Mouse (Mus musculus) heart, embryonic 15.5 days (tissue): ENCODE results near the gene Sertm1. TPM values are rescaled to one million over a fixed set of nuclear protein-coding genes. Genes with fewer than 3 reads are reported as not detected.
A peak's percentile ranks its signal among the peaks of the same experiment; 100 is the strongest.

Experiments used
- ATAC-seq: fragments of 200-750 bp; cut with Nextera tagmentation; replicated peaks from 2 replicates; pipeline ENCODE4 v1.8.0; 2017; ENCODE audit warnings: low read depth, moderate TSS enrichment; ENCODE audit not compliant: insufficient number of reproducible peaks, insufficient read depth, low FRiP score
- H3K27ac ChIP-seq: fragments of 300-500 bp; sonication (generic); 2 replicates; pipeline ENCODE4 v1.5.1; 2015; ENCODE audit warnings: mild to moderate bottlenecking, inconsistent platforms
- H3K27me3 ChIP-seq: fragments of 300-500 bp; sonication (generic); 2 replicates; pipeline ENCODE4 v1.6.1; 2015; ENCODE audit warnings: inconsistent platforms
- H3K36me3 ChIP-seq: fragments of 300-500 bp; sonication (generic); 2 replicates; pipeline ENCODE4 v1.6.1; 2015; ENCODE audit warnings: mild to moderate bottlenecking, inconsistent platforms
- H3K4me1 ChIP-seq: fragments of 300-500 bp; sonication (generic); replicated peaks from 2 replicates; pipeline ENCODE4 v1.6.1; 2015; ENCODE audit warnings: inconsistent platforms
- H3K4me2 ChIP-seq: fragments of 300-500 bp; sonication (generic); 2 replicates; pipeline ENCODE4 v1.6.1; 2015; ENCODE audit warnings: inconsistent platforms, mild to moderate bottlenecking, moderate library complexity
- H3K4me3 ChIP-seq: fragments of 300-500 bp; sonication (generic); 2 replicates; pipeline ENCODE4 v1.5.1; 2015; ENCODE audit warnings: mild to moderate bottlenecking, inconsistent platforms
- H3K9ac ChIP-seq: fragments of 300-500 bp; sonication (generic); 2 replicates; pipeline ENCODE4 v1.6.1; 2015; ENCODE audit warnings: mild to moderate bottlenecking, inconsistent platforms
- H3K9me3 ChIP-seq: fragments of 300-500 bp; sonication (generic); replicated peaks from 2 replicates; pipeline ENCODE4 v1.6.1; 2016; ENCODE audit warnings: inconsistent platforms
- WGBS: fragments of 180-500 bp; shearing (Covaris S2); methylation state at CpG from one replicate; pipeline ENCODE4 v1.1.7; 2015; ENCODE audit warnings: mixed read lengths; 5-methylcytosine and 5-hydroxymethylcytosine counted together
- polyA plus RNA-seq: library from polyadenylated mRNA; unstranded; fragments of >200 nt; fragmentation: Nextera tagmentation; extraction: Ambion mirVana; gene quantifications from 2 replicates; pipeline ENCODE4 v1.2.1, GENCODE M21; 2015

Sertm1 gene
- 0.10 TPM in 2 replicates for polyA plus RNA-seq

GRCm38 (mm10) chr3:54915643-54916071, at the start of gene Sertm1:
Sertm1 (minus strand) TSS chr3:54915887.
- peak within 1 kb of the TSS; percentile 57 for H3K4me3 ChIP-seq
- H3K4me1 ChIP-seq: peaks cover 11% of the 10 kb centered on the region
- H3K9ac ChIP-seq: peak within 1 kb of the TSS; percentile 45
- H3K4me2 ChIP-seq: peak within 1 kb of the TSS; percentile 93
- no peaks in the 10 kb centered on the region for H3K9me3 ChIP-seq
- under 1% methylated on average over 38 of the region's 38 CpGs for WGBS
- H3K36me3 ChIP-seq: no peaks in the 10 kb centered on the region
- peak; percentile 94 for ATAC-seq
- no peak within 1 kb of the TSS for H3K27ac ChIP-seq
- peaks cover 44% of the 10 kb centered on the region for H3K27me3 ChIP-seq

- WGBS: 64% methylated on average over 3 of the region's 3 CpGs
- Histone ChIP-seq H3K4me2 (no peak overlapping the region), H3K4me1 (no peaks in the 10 kb centered on the region), H3K27ac (no peak overlapping the region), H3K36me3 (no peaks in the 10 kb centered on the region), H3K9me3 (no peaks in the 10 kb centered on the region), H3K9ac (no peak overlapping the region), H3K27me3 (no peaks in the 10 kb centered on the region), H3K4me3 (no peak overlapping the region)
- no peak for ATAC-seq
Measured at GRCm38 (mm10) chr3:54964948-54965506, 49.3 kb upstream of the Sertm1 start.

DNA sequence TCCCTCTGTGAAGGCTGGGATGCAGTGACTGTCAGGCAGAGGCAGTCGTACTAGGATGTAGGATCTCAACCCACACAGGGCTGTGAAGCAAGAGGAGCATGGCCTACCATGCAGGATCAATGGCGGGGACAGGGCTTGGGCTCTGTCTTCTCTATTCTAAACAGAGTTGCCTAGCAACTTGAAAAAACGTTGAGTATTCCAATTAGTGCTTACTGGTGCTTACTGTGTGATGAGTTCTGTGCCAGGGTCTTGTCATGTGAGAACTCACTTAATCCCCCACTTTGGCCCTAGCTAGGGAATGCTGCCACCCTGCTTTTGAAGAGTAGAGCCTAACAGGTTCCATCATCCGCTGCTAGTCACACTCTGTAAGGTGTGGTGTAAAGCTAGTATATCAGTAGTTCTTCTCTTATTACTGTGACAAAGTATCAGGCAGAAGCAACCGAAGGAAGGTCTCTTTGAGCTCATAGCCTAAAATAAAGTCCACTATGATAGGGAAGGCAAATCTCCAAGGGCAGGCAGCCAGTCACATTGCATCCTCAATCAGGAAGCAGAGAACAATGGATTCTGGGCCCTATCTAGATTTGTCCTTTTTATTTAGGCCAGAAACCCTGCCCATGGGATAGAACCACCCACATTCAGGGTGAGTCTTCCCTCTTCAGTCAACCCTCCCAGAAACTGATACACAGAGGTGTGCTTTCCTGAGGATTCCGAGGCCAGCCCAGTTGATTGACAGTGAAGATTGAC, 27.6 kb upstream of the Sertm1 start:
- H3K27ac ChIP-seq: no peak overlapping the region
- ATAC-seq: no peak
- WGBS: 58% methylated on average over 6 of the region's 6 CpGs

DNA sequence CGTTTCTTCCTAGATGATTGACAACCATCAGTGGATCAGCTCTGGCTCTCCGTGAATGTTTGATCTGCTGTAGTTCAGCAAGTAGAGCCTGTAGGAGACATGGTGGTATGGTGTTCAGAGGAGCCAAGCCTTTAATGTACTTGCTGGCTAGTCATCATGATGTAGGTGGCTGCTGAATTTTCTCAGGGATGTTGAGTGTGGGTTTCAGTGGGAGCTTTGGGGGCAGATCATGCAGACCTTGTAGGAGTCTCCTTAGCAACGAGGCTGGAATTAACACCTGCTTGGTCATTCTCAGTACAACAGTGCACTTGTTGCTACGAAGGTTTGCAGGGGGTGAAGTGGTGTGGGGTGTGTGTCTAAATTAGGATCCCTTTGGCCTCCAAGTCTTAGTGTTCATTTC, 18.8 kb upstream of the Sertm1 start:
- no peaks in the 10 kb centered on the region for H3K9me3 ChIP-seq
- H3K4me1 ChIP-seq: no peaks in the 10 kb centered on the region
- no peak overlapping the region for H3K9ac ChIP-seq
- no peaks in the 10 kb centered on the region for H3K36me3 ChIP-seq
- H3K27ac ChIP-seq: no peak overlapping the region
- no peak for ATAC-seq
- no peaks in the 10 kb centered on the region for H3K27me3 ChIP-seq
- no peak overlapping the region for H3K4me3 ChIP-seq
- WGBS: 73% methylated on average over 4 of the region's 4 CpGs
- H3K4me2 ChIP-seq: no peak overlapping the region

More for the DNA sequence above, 27.6 kb upstream of the Sertm1 start:
- Histone ChIP-seq H3K4me3 (no peak overlapping the region), H3K4me1 (no peaks in the 10 kb centered on the region), H3K36me3 (no peaks in the 10 kb centered on the region), H3K4me2 (no peak overlapping the region), H3K9me3 (no peaks in the 10 kb centered on the region), H3K27me3 (no peaks in the 10 kb centered on the region; the same call in 1 of the 2 replicates), H3K9ac (no peak overlapping the region)

DNA sequence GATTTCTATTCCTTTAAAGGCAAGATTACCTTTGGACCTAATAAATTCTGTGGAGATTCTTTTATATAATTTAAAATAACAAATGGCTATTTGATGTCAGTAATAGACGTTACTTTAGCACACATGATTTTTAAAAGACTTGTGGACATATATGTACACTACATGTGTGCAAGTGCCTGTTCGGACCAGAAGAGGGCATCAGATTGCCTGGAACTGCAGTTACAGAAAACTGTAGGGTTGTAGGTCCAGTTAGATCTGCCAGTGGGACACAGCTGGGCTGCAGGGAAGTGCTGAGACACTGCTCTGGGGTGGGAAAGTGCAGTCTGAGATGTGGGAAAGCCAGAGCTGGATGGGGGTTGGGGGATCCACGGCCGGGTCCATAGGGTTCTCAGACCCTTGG, 16.9 kb upstream of the Sertm1 start:
- no peaks in the 10 kb centered on the region for H3K27me3 ChIP-seq
- no peaks in the 10 kb centered on the region for H3K4me1 ChIP-seq
- no peak overlapping the region for H3K27ac ChIP-seq
- no peak overlapping the region for H3K4me2 ChIP-seq
- H3K4me3 ChIP-seq: no peak overlapping the region
- no peak for ATAC-seq
- no peaks in the 10 kb centered on the region for H3K36me3 ChIP-seq
- H3K9me3 ChIP-seq: no peaks in the 10 kb centered on the region
- H3K9ac ChIP-seq: no peak overlapping the region
- 90% methylated on average over 4 of the region's 4 CpGs for WGBS

GRCm38 (mm10) chr3:54920425-54920824, 4.7 kb upstream of the Sertm1 start:
- Histone ChIP-seq H3K9me3 (no peaks in the 10 kb centered on the region), H3K9ac (no peak overlapping the region), H3K4me3 (no peak overlapping the region), H3K4me2 (no peak overlapping the region), H3K27ac (no peak overlapping the region), H3K27me3 (peaks cover 19% of the 10 kb centered on the region), H3K4me1 (peaks cover 2% of the 10 kb centered on the region), H3K36me3 (no peaks in the 10 kb centered on the region)
- 63% methylated on average over 3 of the region's 3 CpGs for WGBS
- ATAC-seq: no peak

DNA sequence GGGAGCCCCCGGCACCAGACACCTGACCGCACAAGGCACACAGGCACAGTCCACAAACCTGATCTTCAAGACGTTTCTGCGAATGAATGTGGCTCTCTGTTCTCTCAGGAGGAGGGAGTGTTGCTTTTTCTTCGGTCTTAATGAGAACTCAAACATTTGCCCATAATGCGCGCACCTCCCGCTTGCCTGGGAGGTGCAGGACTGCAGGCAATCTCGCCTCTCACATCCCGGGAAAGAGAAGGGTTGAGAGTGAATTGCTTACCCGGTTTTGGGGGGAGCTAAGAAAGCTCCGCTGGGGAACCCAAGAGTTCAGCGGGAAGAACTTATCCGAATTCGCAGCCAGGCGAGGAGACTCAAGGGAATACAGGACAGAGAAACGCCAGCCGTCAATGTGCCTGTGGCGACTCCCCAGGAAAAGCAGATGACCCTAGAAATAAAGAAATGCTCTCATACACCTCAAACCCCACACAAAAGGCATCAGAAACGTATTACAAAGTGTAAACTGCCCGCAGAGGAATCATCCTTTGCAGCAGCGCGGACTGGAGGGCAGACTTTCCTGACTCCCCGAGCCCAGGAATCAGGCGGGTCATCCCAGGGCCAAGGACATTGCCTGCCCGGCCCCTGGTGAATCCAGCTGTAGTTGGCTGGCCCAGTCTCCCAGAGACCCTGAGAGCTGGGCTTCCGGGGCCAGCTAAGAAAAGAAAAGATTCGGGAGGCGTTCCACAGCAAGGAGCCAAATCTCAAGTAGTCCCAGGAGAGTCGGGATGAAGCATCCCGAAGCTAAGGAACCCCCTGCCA, 643 bp downstream of the Sertm1 start:
- 0 out of 2 replicates have a peak, but pooled peaks have one; percentile 21 for ATAC-seq
- H3K9ac ChIP-seq: peak overlapping the region; percentile 45
- 4% methylated on average over 31 of the region's 31 CpGs for WGBS
- no peaks in the 10 kb centered on the region for H3K36me3 ChIP-seq
- H3K4me3 ChIP-seq: peak overlapping the region; percentile 57
- no peaks in the 10 kb centered on the region for H3K9me3 ChIP-seq
- peaks cover 44% of the 10 kb centered on the region for H3K27me3 ChIP-seq
- H3K4me1 ChIP-seq: peaks cover 11% of the 10 kb centered on the region
- peak overlapping the region; percentile 93 for H3K4me2 ChIP-seq
- H3K27ac ChIP-seq: no peak overlapping the region

- ATAC-seq: no peak
- Histone ChIP-seq H3K9ac (no peak overlapping the region), H3K9me3 (no peaks in the 10 kb centered on the region), H3K27ac (no peak overlapping the region), H3K27me3 (peaks cover 9% of the 10 kb centered on the region), H3K4me3 (no peak overlapping the region), H3K4me1 (peaks cover 7% of the 10 kb centered on the region; the same call in 1 of the 2 replicates), H3K36me3 (no peaks in the 10 kb centered on the region), H3K4me2 (no peak overlapping the region)
- WGBS: 46% methylated on average over 1 of the region's 1 CpGs
Measured at GRCm38 (mm10) chr3:54908878-54909277, 6.8 kb downstream of the Sertm1 start.

- Histone ChIP-seq H3K9ac (no peak overlapping the region), H3K4me3 (no peak overlapping the region), H3K27ac (no peak overlapping the region), H3K9me3 (no peaks in the 10 kb centered on the region), H3K36me3 (no peaks in the 10 kb centered on the region), H3K4me1 (no peaks in the 10 kb centered on the region), H3K27me3 (no peaks in the 10 kb centered on the region), H3K4me2 (no peak overlapping the region)
- ATAC-seq: no peak
- 81% methylated on average over 10 of the region's 10 CpGs for WGBS
Measured at GRCm38 (mm10) chr3:54897974-54898373, 17.7 kb downstream of the Sertm1 start.

- Histone ChIP-seq H3K36me3 (no peaks in the 10 kb centered on the region), H3K9ac (no peak overlapping the region), H3K27me3 (no peaks in the 10 kb centered on the region), H3K4me3 (no peak overlapping the region), H3K4me2 (no peak overlapping the region), H3K27ac (no peak overlapping the region), H3K4me1 (no peaks in the 10 kb centered on the region), H3K9me3 (no peaks in the 10 kb centered on the region)
- ATAC-seq: no peak
- 65% methylated on average over 1 of the region's 1 CpGs for WGBS
Measured at GRCm38 (mm10) chr3:54894891-54895290, 20.8 kb downstream of the Sertm1 start.

- Histone ChIP-seq H3K4me1 (no peaks in the 10 kb centered on the region), H3K27ac (no peak overlapping the region), H3K36me3 (no peaks in the 10 kb centered on the region), H3K9ac (no peak overlapping the region), H3K4me2 (no peak overlapping the region), H3K27me3 (no peaks in the 10 kb centered on the region), H3K4me3 (no peak overlapping the region), H3K9me3 (no peaks in the 10 kb centered on the region)
- WGBS: 65% methylated on average over 4 of the region's 4 CpGs
- no peak for ATAC-seq
Measured at GRCm38 (mm10) chr3:54892218-54892617, 23.5 kb downstream of the Sertm1 start.
